Mouse (Mus musculus) MEL (cell line): ENCODE results near the gene Dyrk1a. TPM values are rescaled to one million over a fixed set of nuclear protein-coding genes. Genes with fewer than 3 reads are reported as not detected.

Experiments used
- DNase-seq: peaks from one replicate; pipeline ENCODE4 v3.0.0; 2011; ENCODE audit warnings: low read depth, low spot score
- H3K27ac ChIP-seq: 2 replicates; pipeline ENCODE4 v1.5.1; 2012; ENCODE audit warnings: low read depth, mild to moderate bottlenecking, control low read depth, low read length, moderate library complexity; ENCODE audit not compliant: control insufficient read depth
- H3K27me3 ChIP-seq, 2 experiments: fragments of 150-350 bp in 1 of 2; sonication (generic) in 1 of 2; 2 replicates each; pipeline ENCODE4 v1.6.1; 2012; ENCODE audit warnings: low read length in 2 of 2, mild to moderate bottlenecking in 2 of 2, improper control_type of control experiment in 1 of 2, moderate library complexity in 1 of 2; ENCODE audit not compliant: insufficient read depth in 2 of 2, control insufficient read depth in 1 of 2
- H3K36me3 ChIP-seq, 2 experiments: 2 replicates each; pipeline ENCODE4 v1.6.1; 2012 to 2014; ENCODE audit warnings: low read length in 2 of 2, improper control_type of control experiment in 1 of 2, inconsistent platforms in 1 of 2, mild to moderate bottlenecking in 1 of 2; ENCODE audit not compliant: insufficient read depth in 2 of 2, control insufficient read depth in 1 of 2
- H3K4me1 ChIP-seq, 2 experiments: fragments of 150-350 bp in 1 of 2; sonication (generic) in 1 of 2; 2 replicates each; pipeline ENCODE4 v1.6.1; 2012; ENCODE audit warnings: low read length in 2 of 2, improper control_type of control experiment in 1 of 2, mild to moderate bottlenecking in 1 of 2; ENCODE audit not compliant: insufficient read depth in 2 of 2, control insufficient read depth in 1 of 2
- H3K4me3 ChIP-seq, 2 experiments: fragments of 150-350 bp in 1 of 2; sonication (generic) in 1 of 2; 2 replicates each; pipeline ENCODE4 v1.5.1; 2012; ENCODE audit warnings: low read depth in 2 of 2, low read length in 2 of 2, mild to moderate bottlenecking in 2 of 2, moderate library complexity in 2 of 2, control low read depth in 1 of 2, improper control_type of control experiment in 1 of 2; ENCODE audit not compliant: control insufficient read depth in 1 of 2, insufficient read depth in 1 of 2
- H3K79me2 ChIP-seq: 2 replicates; pipeline ENCODE4 v1.6.1; 2012; ENCODE audit warnings: mild to moderate bottlenecking, low read length, moderate library complexity; ENCODE audit not compliant: control insufficient read depth, poor library complexity, insufficient read depth
- H3K9ac ChIP-seq: 2 replicates; pipeline ENCODE4 v1.6.1; 2012; ENCODE audit warnings: low read depth, mild to moderate bottlenecking, control low read depth, low read length, moderate library complexity; ENCODE audit not compliant: control insufficient read depth, poor library complexity, severe bottlenecking
- H3K9me3 ChIP-seq: fragments of 150-350 bp; sonication (generic); replicated peaks from 2 replicates; pipeline ENCODE4 v1.6.1; 2012; ENCODE audit warnings: mild to moderate bottlenecking, low read length, improper control_type of control experiment, moderate library complexity; ENCODE audit not compliant: insufficient read depth
- CHD1 ChIP-seq: IDR thresholded peaks from 2 replicates; pipeline ENCODE4 v1.6.1; 2012; ENCODE audit warnings: low read depth, mild to moderate bottlenecking, inconsistent platforms, low read length, improper control_type of control experiment
- ELF1 ChIP-seq: IDR thresholded peaks from 2 replicates; pipeline ENCODE4 v1.6.1; 2014; ENCODE audit warnings: low read depth, mild to moderate bottlenecking, inconsistent platforms, low read length, improper control_type of control experiment, moderate library complexity
- EP300 ChIP-seq, 2 experiments: IDR thresholded peaks; 2 replicates each; pipeline ENCODE4 v1.6.1; 2011; ENCODE audit warnings: improper control_type of control experiment in 2 of 2, low read length in 2 of 2, low read depth in 1 of 2, mild to moderate bottlenecking in 1 of 2
- GATA1 ChIP-seq: IDR thresholded peaks from 2 replicates; pipeline ENCODE4 v1.6.1; 2011; ENCODE audit warnings: low read depth, low read length, improper control_type of control experiment
- HCFC1 ChIP-seq: IDR thresholded peaks from 2 replicates; pipeline ENCODE4 v1.6.1; 2012; ENCODE audit warnings: low read depth, mild to moderate bottlenecking, inconsistent platforms, low read length, improper control_type of control experiment, moderate library complexity
- JUND ChIP-seq: IDR thresholded peaks from 2 replicates; pipeline ENCODE4 v1.6.1; 2011; ENCODE audit warnings: low read depth, mild to moderate bottlenecking, improper control_type of control experiment, low read length
- MAZ ChIP-seq: IDR thresholded peaks from 2 replicates; pipeline ENCODE4 v1.6.1; 2012; ENCODE audit warnings: low read depth, mild to moderate bottlenecking, inconsistent platforms, low read length, improper control_type of control experiment
- MEF2A ChIP-seq: IDR thresholded peaks from 2 replicates; pipeline ENCODE4 v1.6.1; 2014; ENCODE audit warnings: low read depth, mild to moderate bottlenecking, inconsistent platforms, low read length, improper control_type of control experiment; ENCODE audit not compliant: poor library complexity, insufficient replicate concordance, severe bottlenecking; ENCODE audit errors: extremely low read depth
- MXI1 ChIP-seq: IDR thresholded peaks from 2 replicates; pipeline ENCODE4 v1.6.1; 2011; ENCODE audit warnings: mild to moderate bottlenecking, low read depth, low read length, improper control_type of control experiment
- MYC ChIP-seq: IDR thresholded peaks from 2 replicates; pipeline ENCODE4 v1.6.1; 2011; ENCODE audit warnings: low read depth, mild to moderate bottlenecking, low read length, improper control_type of control experiment, moderate library complexity
- NELFE ChIP-seq: IDR thresholded peaks from 2 replicates; pipeline ENCODE4 v1.6.1; 2011; ENCODE audit warnings: low read depth, low read length, improper control_type of control experiment
- POLR2A ChIP-seq, 2 experiments: IDR thresholded peaks; 2 replicates each; pipeline ENCODE4 v1.6.1; 2011 to 2012; ENCODE audit warnings: low read length in 2 of 2, mild to moderate bottlenecking in 2 of 2, control low read depth in 1 of 2, improper control_type of control experiment in 1 of 2, low read depth in 1 of 2, moderate library complexity in 1 of 2; ENCODE audit not compliant: control insufficient read depth in 1 of 2, insufficient read depth in 1 of 2, poor library complexity in 1 of 2
- POLR2AphosphoS2 ChIP-seq: IDR thresholded peaks from 2 replicates; pipeline ENCODE4 v1.6.1; 2011; ENCODE audit warnings: low read length, improper control_type of control experiment
- POLR2AphosphoS5 ChIP-seq: IDR thresholded peaks from 2 replicates; pipeline ENCODE4 v1.6.1; 2012; ENCODE audit warnings: low read depth, borderline replicate concordance, mild to moderate bottlenecking, inconsistent platforms, low read length, moderate library complexity, mixed read lengths
- SIN3A ChIP-seq: IDR thresholded peaks from 2 replicates; pipeline ENCODE4 v1.6.1; 2012; ENCODE audit warnings: low read length, improper control_type of control experiment, inconsistent platforms
- TBP ChIP-seq: IDR thresholded peaks from 2 replicates; pipeline ENCODE4 v1.8.0; 2011; ENCODE audit warnings: low read depth, low read length, improper control_type of control experiment
- TCF12 ChIP-seq: IDR thresholded peaks from 2 replicates; pipeline ENCODE4 v1.6.1; 2014; ENCODE audit warnings: low read depth, mild to moderate bottlenecking, inconsistent platforms, low read length, improper control_type of control experiment, moderate library complexity
- USF1 ChIP-seq: IDR thresholded peaks from 2 replicates; pipeline ENCODE4 v1.6.1; 2014; ENCODE audit warnings: low read depth, mild to moderate bottlenecking, inconsistent platforms, low read length, improper control_type of control experiment, moderate library complexity
- USF2 ChIP-seq, 2 experiments: IDR thresholded peaks; 2 replicates each; pipeline ENCODE4 v1.6.1; 2011 to 2012; ENCODE audit warnings: improper control_type of control experiment in 2 of 2, low read length in 2 of 2, borderline replicate concordance in 1 of 2, inconsistent platforms in 1 of 2, low read depth in 1 of 2, mild to moderate bottlenecking in 1 of 2; ENCODE audit not compliant: insufficient read depth in 1 of 2
- ZKSCAN1 ChIP-seq: IDR thresholded peaks from 2 replicates; pipeline ENCODE4 v1.6.1; 2012; ENCODE audit warnings: low read depth, mild to moderate bottlenecking, inconsistent platforms, low read length, improper control_type of control experiment, moderate library complexity
- ZNF384 ChIP-seq: IDR thresholded peaks from 2 replicates; pipeline ENCODE4 v1.6.1; 2012; ENCODE audit warnings: low read depth, mild to moderate bottlenecking, inconsistent platforms, low read length, improper control_type of control experiment
- polyA plus RNA-seq, 2 experiments: library from polyadenylated mRNA; stranded (reverse) in 1 of 2; unstranded in 1 of 2; fragments of >175 nt in 1 of 2; fragments of >200 nt in 1 of 2; gene quantifications; 2 replicates each; pipeline versions ENCODE4 v1.2.1 to v1.2.4; 2012; ENCODE audit warnings: low replicate concordance in 2 of 2, low read depth in 1 of 2; ENCODE audit not compliant: insufficient read length in 2 of 2, insufficient read depth in 1 of 2, missing spikeins in 1 of 2
- total RNA-seq: library from RNA; depleted of rRNA; stranded (reverse); fragments of 300-350 nt; gene quantifications from 2 replicates; pipeline ENCODE4 v1.2.3, GENCODE M21; 2012

Dyrk1a gene
- total and polyA plus RNA-seq, 3 experiments: 22.6 to 126 (median 34.7) TPM

GRCm38 (mm10) chr16:94599977-94600724, 30.3 kb downstream of the Dyrk1a start:
- Histone ChIP-seq H3K36me3 (peaks cover 0 to 13% of the 10 kb centered on the region in 2 experiments; a peak in 2 of 4 replicates), H3K4me1 (peaks cover 14 to 20% of the 10 kb centered on the region in 2 experiments; a peak in 3 of 4 replicates), H3K27me3 (no peaks in the 10 kb centered on the region), H3K4me3 (no peak overlapping the region), H3K27ac (no peak overlapping the region)
- no peak for DNase-seq
- TF ChIP-seq NELFE (no peak), CHD1 (no peak), JUND (no peak), MXI1 (no peak), MEF2A (no peak), POLR2AphosphoS5 (no peak), SIN3A (no peak), ZKSCAN1 (no peak), EP300 (IDR thresholded peaks at IDR 0.05; ENCODE audit: low read depth in 1 of 2, low read length in 2 of 2) (no peak), TBP (no peak), MYC (no peak), TCF12 (no peak), USF1 (no peak), GATA1 (no peak), ELF1 (no peak), HCFC1 (no peak), POLR2AphosphoS2 (no peak), USF2 (IDR thresholded peaks at IDR 0.05; ENCODE audit: borderline replicate concordance in 1 of 2, insufficient read depth in 1 of 2, low read depth in 1 of 2, low read length in 2 of 2) (no peak)
- TF ChIP-seq, all 39 proteins: peak for 0
- Histone ChIP-seq H3K9me3 (no peaks in the 10 kb centered on the region), H3K79me2 (peaks cover 84% of the 10 kb centered on the region), H3K9ac (no peak overlapping the region)

DNA sequence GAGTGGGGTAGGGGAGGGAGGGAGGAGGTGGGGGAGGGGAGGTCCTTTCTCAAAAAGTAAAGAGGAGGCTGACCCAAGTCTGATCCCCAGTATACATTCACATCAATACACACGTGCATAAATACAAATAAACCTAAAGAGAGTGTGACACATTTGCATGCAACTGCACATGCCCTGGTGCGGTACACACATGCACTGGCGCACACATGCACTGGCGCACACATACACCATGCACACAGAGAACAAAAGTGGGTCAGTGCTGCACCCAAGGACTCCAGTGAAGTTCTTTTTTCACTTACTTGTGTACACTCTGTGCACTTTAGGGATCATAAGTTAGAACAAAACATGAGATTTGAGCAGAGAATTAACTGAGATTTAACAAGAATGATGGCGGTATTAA, 31.3 kb downstream of the Dyrk1a start:
- TF ChIP-seq ZNF384 (no peak), USF2 (IDR thresholded peaks at IDR 0.05; ENCODE audit: borderline replicate concordance in 1 of 2, insufficient read depth in 1 of 2, low read depth in 1 of 2, low read length in 2 of 2) (no peak), ZKSCAN1 (no peak), POLR2AphosphoS2 (no peak), GATA1 (no peak), MAZ (no peak), POLR2A (IDR thresholded peaks at IDR 0.05; ENCODE audit: control insufficient read depth in 1 of 2, insufficient read depth in 1 of 2, low read depth in 1 of 2, low read length in 2 of 2, poor library complexity in 1 of 2) (no peak)
- Histone ChIP-seq H3K79me2 (peaks cover 83% of the 10 kb centered on the region), H3K27me3 (no peaks in the 10 kb centered on the region), H3K27ac (no peak overlapping the region), H3K4me1 (peaks cover 14 to 17% of the 10 kb centered on the region in 2 experiments; a peak in 3 of 4 replicates), H3K36me3 (peaks cover 0 to 13% of the 10 kb centered on the region in 2 experiments; a peak in 2 of 4 replicates), H3K4me3 (no peak overlapping the region), H3K9ac (no peak overlapping the region), H3K9me3 (no peaks in the 10 kb centered on the region)
- DNase-seq: no peak
